Mouse (Mus musculus): ENCODE measurements around the gene Apoh. TPM values are rescaled to one million over a fixed set of nuclear protein-coding genes. Genes with fewer than 3 reads are reported as not detected.

Gene Apoh
- total and polyA plus RNA-seq, 2 experiments from 2014 or later: 0.56 TPM; not detected in 1

DNA sequence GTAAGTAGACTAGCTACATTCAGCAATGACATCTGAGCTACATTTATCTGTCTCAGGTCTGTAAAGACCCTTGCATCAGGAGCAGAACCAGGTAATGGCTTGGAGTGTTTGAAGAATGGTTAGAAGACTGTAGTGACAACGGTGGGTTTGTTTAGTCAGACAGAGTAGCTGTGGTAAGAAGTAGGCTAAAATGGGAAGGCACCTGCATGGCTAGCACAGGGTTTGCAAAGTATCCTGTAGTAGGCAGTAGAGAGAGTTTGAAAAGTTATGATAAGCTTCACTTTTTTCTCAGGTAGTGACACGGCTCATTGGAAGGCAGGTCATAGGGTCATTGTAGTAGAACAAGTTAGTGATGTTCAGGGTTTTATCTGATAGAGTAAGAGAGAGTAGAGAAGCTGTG is 85.9 kb downstream of the Apoh start:
- Histone ChIP-seq H3K9ac (replicated peaks; ENCODE audit: low read length) (no peak overlapping the region), H3K4me2 (ENCODE audit: low read depth, low read length) (no peak overlapping the region), H3K27me3 (ENCODE audit: insufficient read depth, low read length) (no peaks in the 10 kb centered on the region), H3K9me3 (ENCODE audit: low read length) (no peaks in the 10 kb centered on the region), H3K4me1 (ENCODE audit: insufficient read depth, low read length) (0 out of 2 replicates have a peak, but pooled peaks cover 2% of the 10 kb centered on the region), H3K4me3 (ENCODE audit: low read length) (no peak overlapping the region), H3K27ac (no peak overlapping the region), H3K36me3 (ENCODE audit: insufficient read depth, low read length) (no peaks in the 10 kb centered on the region)
- 88% methylated on average over 2 of the region's 2 CpGs for WGBS
- DNase-seq (ENCODE audit: low spot score) (no peak), ATAC-seq (no peak)
- TF ChIP-seq CTCF (IDR thresholded peaks at IDR 0.05; ENCODE audit: low read depth): no peak

DNA sequence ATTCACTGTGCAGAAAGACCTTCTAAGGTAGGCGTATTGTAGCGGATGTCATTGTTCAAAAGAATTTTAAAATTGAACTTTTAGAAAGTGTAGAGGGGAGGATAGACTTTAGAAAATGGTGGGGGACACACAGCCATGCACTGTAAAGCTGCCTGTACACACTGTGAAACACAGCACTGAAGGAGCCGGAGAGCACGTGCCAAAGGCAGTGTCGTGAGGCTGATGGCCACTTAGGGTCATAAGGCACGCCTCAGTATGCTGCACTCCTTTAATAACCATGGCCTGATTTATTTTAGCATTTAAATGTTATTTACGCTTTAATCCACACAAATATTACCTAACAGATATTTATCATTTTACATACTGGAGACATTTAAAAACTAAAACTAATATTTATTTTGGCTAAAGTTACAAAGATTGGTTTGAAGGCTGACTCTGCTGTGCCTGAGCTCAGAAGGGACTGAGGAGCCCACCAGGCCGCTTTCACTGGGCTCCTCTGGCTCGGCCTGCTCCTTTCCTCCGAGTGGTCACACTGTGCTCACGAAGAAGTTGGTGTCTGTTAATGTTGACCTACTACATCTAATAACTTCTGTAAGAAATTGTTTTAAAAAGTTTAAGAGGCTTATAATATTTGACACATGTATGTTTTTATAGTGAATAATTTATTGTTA is 100.9 kb downstream of the Apoh start:
- Histone ChIP-seq H3K4me2 (ENCODE audit: low read depth, low read length) (no peak overlapping the region), H3K27me3 (ENCODE audit: insufficient read depth, low read length) (no peaks in the 10 kb centered on the region), H3K9ac (replicated peaks; ENCODE audit: low read length) (no peak overlapping the region), H3K4me1 (ENCODE audit: insufficient read depth, low read length) (no peaks in the 10 kb centered on the region), H3K4me3 (ENCODE audit: low read length) (no peak overlapping the region), H3K36me3 (ENCODE audit: insufficient read depth, low read length) (no peaks in the 10 kb centered on the region), H3K9me3 (ENCODE audit: low read length) (no peaks in the 10 kb centered on the region), H3K27ac (no peak overlapping the region)
- no peak for DNase-seq (ENCODE audit: low spot score)
- no peak for ATAC-seq
- TF ChIP-seq CTCF (IDR thresholded peaks at IDR 0.05; ENCODE audit: low read depth): no peak
- WGBS: 85% methylated on average over 11 of the region's 11 CpGs

DNA sequence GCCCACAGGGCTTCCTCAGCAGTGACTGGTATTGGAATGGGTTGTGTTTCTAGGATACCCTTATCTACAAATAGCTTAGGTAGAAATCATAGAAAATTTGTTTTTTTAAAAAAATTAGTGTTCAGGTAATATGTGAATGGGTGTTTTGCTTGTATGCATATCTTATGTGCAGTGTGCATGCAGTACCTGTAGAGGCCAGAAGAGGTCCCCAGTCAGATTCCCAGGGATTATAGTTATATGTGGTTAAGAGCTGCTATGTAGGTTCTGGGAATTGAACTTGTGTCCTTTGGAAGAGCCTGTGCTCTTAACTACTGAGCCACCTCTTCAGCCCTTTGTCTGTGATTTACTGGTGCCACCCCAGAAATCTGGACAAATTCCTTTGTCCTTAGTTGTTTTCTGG is 104.0 kb downstream of the Apoh start:
- Histone ChIP-seq H3K36me3 (ENCODE audit: insufficient read depth, low read length) (no peaks in the 10 kb centered on the region), H3K4me1 (ENCODE audit: insufficient read depth, low read length) (no peaks in the 10 kb centered on the region), H3K4me3 (ENCODE audit: low read length) (no peak overlapping the region), H3K27me3 (ENCODE audit: insufficient read depth, low read length) (no peaks in the 10 kb centered on the region), H3K9me3 (ENCODE audit: low read length) (no peaks in the 10 kb centered on the region), H3K4me2 (ENCODE audit: low read depth, low read length) (no peak overlapping the region), H3K27ac (no peak overlapping the region), H3K9ac (replicated peaks; ENCODE audit: low read length) (no peak overlapping the region)
- peak; percentile 30 for DNase-seq (ENCODE audit: low spot score)
- TF ChIP-seq CTCF (IDR thresholded peaks at IDR 0.05; ENCODE audit: low read depth): peak; percentile 61
- ATAC-seq: no peak

DNA sequence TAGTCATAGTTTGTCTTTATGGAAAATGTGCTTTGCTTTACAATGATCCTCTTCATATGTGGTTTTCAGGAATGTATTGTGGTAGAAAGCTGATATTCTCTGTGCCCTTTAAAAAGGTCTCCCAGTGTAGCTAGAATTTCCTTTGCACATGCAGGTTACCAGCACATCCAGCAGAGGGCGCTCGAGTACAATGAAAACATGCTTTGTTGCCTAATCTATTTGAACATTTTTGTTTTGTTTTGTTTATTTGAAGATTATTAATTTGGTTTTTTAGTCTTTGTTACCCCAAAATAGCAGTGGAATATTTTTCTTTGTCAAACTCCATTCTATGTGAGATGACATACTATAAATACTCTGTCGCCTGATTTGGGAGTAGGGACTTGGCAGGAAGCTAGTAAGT is 106.7 kb downstream of the Apoh start:
- H3K9me3 ChIP-seq (ENCODE audit: low read length): no peaks in the 10 kb centered on the region
- ATAC-seq (no peak), DNase-seq (ENCODE audit: low spot score) (peak; percentile 87)
- H3K27me3 ChIP-seq (ENCODE audit: insufficient read depth, low read length): no peaks in the 10 kb centered on the region
- TF ChIP-seq CTCF (IDR thresholded peaks at IDR 0.05; ENCODE audit: low read depth): peak; percentile 93
- no peaks in the 10 kb centered on the region for H3K36me3 ChIP-seq (ENCODE audit: insufficient read depth, low read length)
- H3K4me3 ChIP-seq (ENCODE audit: low read length): no peak overlapping the region
- WGBS: 28% methylated on average over 3 of the region's 3 CpGs
- no peak overlapping the region for H3K4me2 ChIP-seq (ENCODE audit: low read depth, low read length)
- no peak overlapping the region for H3K27ac ChIP-seq
- H3K4me1 ChIP-seq (ENCODE audit: insufficient read depth, low read length): no peaks in the 10 kb centered on the region
- no peak overlapping the region for H3K9ac ChIP-seq (replicated peaks; ENCODE audit: low read length)

DNA sequence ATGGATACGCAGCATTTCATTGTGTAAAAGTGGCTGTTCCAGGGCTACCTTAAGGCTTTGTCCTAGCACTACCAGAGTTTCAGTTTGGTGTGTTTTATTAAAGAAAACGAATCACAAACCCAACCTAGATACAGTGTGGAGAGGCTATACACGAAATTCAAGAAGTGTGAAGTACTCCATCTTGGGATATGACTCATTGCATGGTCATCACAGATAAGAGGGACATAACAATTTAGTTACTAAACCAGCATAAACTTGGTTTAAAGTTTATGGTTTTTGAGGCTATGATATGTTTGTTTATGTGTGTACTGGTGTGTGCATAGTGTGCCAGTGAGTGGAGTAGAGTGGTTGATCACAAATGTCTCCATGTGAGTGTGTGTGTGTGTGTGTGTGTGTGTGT is 116.4 kb downstream of the Apoh start:
- H3K36me3 ChIP-seq (ENCODE audit: insufficient read depth, low read length): no peaks in the 10 kb centered on the region
- no peak overlapping the region for H3K9ac ChIP-seq (replicated peaks; ENCODE audit: low read length)
- no peak overlapping the region for H3K4me3 ChIP-seq (ENCODE audit: low read length)
- H3K4me2 ChIP-seq (ENCODE audit: low read depth, low read length): no peak overlapping the region
- no peak for DNase-seq (ENCODE audit: low spot score)
- TF ChIP-seq CTCF (IDR thresholded peaks at IDR 0.05; ENCODE audit: low read depth): no peak
- 91% methylated on average over 3 of the region's 3 CpGs for WGBS
- ATAC-seq: no peak
- no peak overlapping the region for H3K27ac ChIP-seq
- no peaks in the 10 kb centered on the region for H3K27me3 ChIP-seq (ENCODE audit: insufficient read depth, low read length)
- no peaks in the 10 kb centered on the region for H3K9me3 ChIP-seq (ENCODE audit: low read length)
- no peaks in the 10 kb centered on the region for H3K4me1 ChIP-seq (ENCODE audit: insufficient read depth, low read length)

Other genes with a start within 250 kb of the Apoh start
- gene Prkca, start 574 bp downstream of the Apoh start, total RNA-seq (2014; rRNA removed): 24.4 and 25.0 TPM in 2 replicates
- 7.4 and 8.0 TPM in 2 replicates for gene Prkca, start 574 bp downstream of the Apoh start, polyA plus RNA-seq (2015; fragmentation: Nextera tagmentation; extraction: Ambion mirVana)
- gene Cep112, start 81.8 kb downstream of the Apoh start, total RNA-seq (2014; rRNA removed): 2.9 and 10.7 TPM in 2 replicates
- 8.3 and 11.2 TPM in 2 replicates for gene Cep112, start 81.8 kb downstream of the Apoh start, polyA plus RNA-seq (2015; fragmentation: Nextera tagmentation; extraction: Ambion mirVana)

Data from hindbrain, postnatal 0 days (tissue).